Mouse (Mus musculus) heart, postnatal 4 days (tissue): ENCODE results near the gene Krtap28-10. TPM values are rescaled to one million over a fixed set of nuclear protein-coding genes. Genes with fewer than 3 reads are reported as not detected.
"Not testable (repeated sequence)": the region's sequence is repeated elsewhere in the genome, so short reads cannot be mapped to it uniquely, and the experiment has no call there.

Experiments
- DNase-seq: peaks from one replicate; pipeline ENCODE4 v3.0.0; 2021
- total RNA-seq, 2 experiments: library from RNA; stranded (reverse); gene quantifications; 2 replicates each; pipeline ENCODE4 v1.2.3; 2021

Krtap28-10 gene
- total RNA-seq, 2 experiments from 2014 or later: not detected

GRCm38 (mm10) chr1:83007471-83007870 lies 34.8 kb downstream of the Krtap28-10 start:
- DNase-seq: no peak

- DNase-seq: no peak
Measured at GRCm38 (mm10) chr1:83006218-83007179, 35.8 kb downstream of the Krtap28-10 start.

GRCm38 (mm10) chr1:83000306-83000705 lies 42.0 kb downstream of the Krtap28-10 start, which contains the start of gene Gm47959:
Gm47959 (plus strand) TSS chr1:83000548.
- DNase-seq: not testable (repeated sequence)

- no peak for DNase-seq
Measured at GRCm38 (mm10) chr1:82993947-82994346, 48.3 kb downstream of the Krtap28-10 start.

- no peak for DNase-seq
Measured at GRCm38 (mm10) chr1:82992093-82992492, 50.2 kb downstream of the Krtap28-10 start.

GRCm38 (mm10) chr1:82991596-82991995 lies 50.7 kb downstream of the Krtap28-10 start:
- DNase-seq: no peak

Other genes with a start within 250 kb of the Krtap28-10 start
- 10 to 100 TPM; 48.5 to 50.8 TPM for gene Agfg1, start 203.0 kb downstream of the Krtap28-10 start, total RNA-seq
- under 1 TPM; 0.36 to 0.56 TPM for gene A030005L19Rik, start 129.2 kb downstream of the Krtap28-10 start, total RNA-seq
- not detected for gene A030014E15Rik, start 117.6 kb downstream of the Krtap28-10 start, total RNA-seq
- gene Gm6217, start 111.1 kb downstream of the Krtap28-10 start, total RNA-seq: not detected
- not detected for gene A030003K21Rik, start 99.1 kb downstream of the Krtap28-10 start, total RNA-seq
- not detected for gene Gm7544, start 86.5 kb downstream of the Krtap28-10 start, total RNA-seq
- not detected for gene Gm47955, start 82.2 kb downstream of the Krtap28-10 start, total RNA-seq
- gene Gm47959, start 41.9 kb downstream of the Krtap28-10 start, total RNA-seq: not detected
- gene Slc19a3, start 4.0 kb downstream of the Krtap28-10 start, total RNA-seq: 1 to 10 TPM in 1 of 2 experiments, under 1 TPM in 1; 0.83 to 1.5 TPM
- gene Gm47969, start 2.5 kb upstream of the Krtap28-10 start, total RNA-seq: not detected
- not detected for gene A030005K14Rik, start 16.9 kb upstream of the Krtap28-10 start, total RNA-seq
- gene Krtap28-13, start 18.4 kb upstream of the Krtap28-10 start, total RNA-seq: not detected
- gene Ccl20, start 74.3 kb upstream of the Krtap28-10 start, total RNA-seq: not detected
- not detected for gene Daw1, start 117.3 kb upstream of the Krtap28-10 start, total RNA-seq